Mouse (Mus musculus) heart, adult 2 months (tissue): ENCODE results near the gene Bnc2. TPM values are rescaled to one million over a fixed set of nuclear protein-coding genes. Genes with fewer than 3 reads are reported as not detected.

ENCODE experiments used
- DNase-seq, 2 experiments: peaks; one replicate each; pipeline ENCODE4 v3.0.0; 2021
- H3K27ac ChIP-seq: fragments of 200-600 bp; 2 replicates; pipeline ENCODE4 v1.8.1; 2022
- H3K27me3 ChIP-seq: fragments of 200-500 bp; 2 replicates; pipeline ENCODE4 v1.6.1; 2012; ENCODE audit warnings: mild to moderate bottlenecking, low read length, inconsistent platforms, mixed read lengths; ENCODE audit not compliant: control insufficient read depth, insufficient read depth
- H3K36me3 ChIP-seq: fragments of 200-500 bp; 2 replicates; pipeline ENCODE4 v1.6.1; 2012; ENCODE audit warnings: low read length, inconsistent platforms; ENCODE audit not compliant: control insufficient read depth, insufficient read depth
- H3K4me1 ChIP-seq: fragments of 200-500 bp; 2 replicates; pipeline ENCODE4 v1.6.1; 2011; ENCODE audit warnings: low read length; ENCODE audit not compliant: control insufficient read depth, insufficient read depth
- H3K4me3 ChIP-seq: fragments of 200-600 bp; 2 replicates; pipeline ENCODE4 v1.8.1; 2022
- H3K79me2 ChIP-seq: fragments of 200-500 bp; replicated peaks from 2 replicates; pipeline ENCODE4 v1.6.1; 2012; ENCODE audit warnings: mild to moderate bottlenecking, inconsistent platforms, low read length, moderate library complexity, mixed read lengths; ENCODE audit not compliant: control insufficient read depth, insufficient read depth
- H3K9ac ChIP-seq: fragments of 200-500 bp; 2 replicates; pipeline ENCODE4 v1.6.1; 2012; ENCODE audit warnings: low read depth, mild to moderate bottlenecking, control low read depth, inconsistent platforms, low read length, mixed read lengths
- CTCF ChIP-seq: fragments of 200-600 bp; IDR thresholded peaks from 2 replicates; pipeline ENCODE4 v1.8.1; 2022; ENCODE audit warnings: antibody characterized with exemption, mild to moderate bottlenecking, moderate library complexity
- EP300 ChIP-seq: fragments of 200-500 bp; IDR thresholded peaks from 2 replicates; pipeline ENCODE4 v1.6.1; 2011; ENCODE audit warnings: low read depth, low read length, control low read depth; ENCODE audit not compliant: insufficient read depth
- POLR2A ChIP-seq: fragments of 200-500 bp; IDR thresholded peaks from 2 replicates; pipeline ENCODE4 v1.6.1; 2011; ENCODE audit warnings: mild to moderate bottlenecking, low read depth, low read length, control low read depth; ENCODE audit not compliant: insufficient read depth
- WGBS: fragments of 180-500 bp; shearing (Covaris S2); methylation state at CpG from one replicate; pipeline ENCODE4 v1.1.7; 2018; 5-methylcytosine and 5-hydroxymethylcytosine counted together
- intact Hi-C: fragments of 180-260 bp; cut with DNase I; formaldehyde crosslinking; loops from one replicate; pipeline ENCODE4 v1.15.1; 2025
- polyA plus RNA-seq: library from polyadenylated mRNA; depleted of rRNA; stranded (reverse); fragments of >200 nt; gene quantifications from 2 replicates; pipeline ENCODE4 v1.2.3, GENCODE M21; 2012
- total RNA-seq, 2 experiments: library from RNA; stranded (reverse); gene quantifications; 2 replicates each; pipeline ENCODE4 v1.2.3; 2021

Gene Bnc2
- total and polyA plus RNA-seq, 3 experiments = 1.6 to 3.0 (median 2.6) TPM

DNA sequence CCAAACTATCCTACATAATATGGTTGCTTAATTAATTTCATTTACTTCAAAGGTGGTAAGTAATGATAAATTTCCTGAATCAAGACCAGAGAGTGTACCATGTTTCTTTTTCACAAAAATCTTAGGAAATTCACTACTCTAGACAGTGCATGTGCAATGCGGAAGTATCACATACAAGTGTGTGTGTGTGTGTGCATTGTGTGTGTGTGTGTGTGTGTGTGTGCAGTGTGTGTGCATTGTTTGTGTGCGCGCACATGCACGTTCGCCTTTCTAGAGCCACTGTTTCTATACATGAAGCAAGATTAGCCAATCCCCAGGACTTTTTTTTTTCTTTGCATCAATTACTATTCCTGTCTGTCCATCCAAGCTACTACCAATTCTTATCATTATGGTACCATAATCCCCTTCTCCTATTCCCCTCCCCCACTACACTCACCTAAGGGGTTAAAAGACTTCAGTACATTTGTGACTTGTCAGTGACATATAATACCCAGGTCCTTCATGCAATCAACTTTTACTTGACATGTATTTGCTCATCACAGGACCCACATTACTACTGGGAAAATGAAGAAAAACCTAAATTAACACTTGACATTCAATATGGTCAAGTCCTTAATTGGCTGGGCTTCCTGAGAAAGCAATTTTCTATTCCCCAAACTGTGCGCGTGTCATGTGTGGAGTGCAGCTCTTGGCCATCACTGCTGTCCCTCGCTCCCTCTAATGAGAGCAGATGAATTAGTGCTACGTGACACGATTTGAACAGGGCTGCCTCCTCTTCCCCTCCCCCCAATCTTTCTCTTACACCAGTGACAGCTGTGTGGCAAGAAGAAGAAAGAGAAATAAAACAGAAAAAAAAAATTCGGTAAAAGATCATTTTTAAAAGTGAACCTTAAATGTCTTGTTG lies 145.9 kb downstream of the Bnc2 start:
- Histone ChIP-seq H3K9ac (no peak overlapping the region), H3K27ac (no peak overlapping the region), H3K79me2 (no peaks in the 10 kb centered on the region), H3K4me3 (no peak overlapping the region), H3K27me3 (no peaks in the 10 kb centered on the region), H3K36me3 (no peaks in the 10 kb centered on the region), H3K4me1 (no peaks in the 10 kb centered on the region)
- intact Hi-C loops = no loop called here
- no peak for DNase-seq
- 90% methylated on average over 11 of the region's 11 CpGs for WGBS
- no peak for TF ChIP-seq POLR2A
- no peak for TF ChIP-seq EP300
- no peak for TF ChIP-seq CTCF

DNA sequence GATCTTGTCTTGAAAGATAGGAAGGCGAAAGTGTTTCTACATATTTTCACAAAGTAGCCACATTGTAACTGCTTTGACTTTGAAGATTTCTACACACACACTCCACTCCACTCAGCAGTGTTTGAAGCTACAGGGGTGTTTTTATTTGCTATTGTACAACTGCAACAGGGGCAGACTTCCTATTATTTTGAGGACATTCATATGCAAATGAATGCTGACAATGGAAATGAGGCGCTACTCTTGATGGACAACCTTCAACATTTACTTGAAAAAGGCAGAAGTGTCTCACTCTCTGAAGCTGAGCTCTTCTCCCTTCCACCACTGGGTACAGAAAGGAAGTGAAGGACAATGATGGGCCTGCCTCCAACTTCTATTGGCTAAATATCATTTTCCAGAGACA lies 146.7 kb downstream of the Bnc2 start:
- Histone ChIP-seq H3K4me3 (no peak overlapping the region), H3K4me1 (peaks cover 2% of the 10 kb centered on the region; the same call in 1 of the 2 replicates), H3K9ac (no peak overlapping the region), H3K27ac (no peak overlapping the region), H3K79me2 (no peaks in the 10 kb centered on the region), H3K36me3 (no peaks in the 10 kb centered on the region), H3K27me3 (no peaks in the 10 kb centered on the region)
- 75% methylated on average over 2 of the region's 2 CpGs for WGBS
- intact Hi-C loops = no loop called here
- DNase-seq = no peak
- TF ChIP-seq CTCF (no peak), EP300 (no peak), POLR2A (no peak)

- no peaks in the 10 kb centered on the region for H3K36me3 ChIP-seq
- H3K4me3 ChIP-seq = no peak overlapping the region
- intact Hi-C loops = no loop called here
- H3K27ac ChIP-seq = no peak overlapping the region
- no peak for DNase-seq
- no peak overlapping the region for H3K9ac ChIP-seq
- 56% methylated on average over 15 of the region's 15 CpGs for WGBS
- TF ChIP-seq EP300 (no peak), CTCF (no peak), POLR2A (no peak)
- H3K4me1 ChIP-seq = peaks cover 2% of the 10 kb centered on the region; the same call in 1 of the 2 replicates
- no peaks in the 10 kb centered on the region for H3K79me2 ChIP-seq
- H3K27me3 ChIP-seq = no peaks in the 10 kb centered on the region
These were observed 147.8 kb downstream of the Bnc2 start for GRCm38 (mm10) chr4:84527066-84527933.

GRCm38 (mm10) chr4:84523651-84524221 lies 151.3 kb downstream of the Bnc2 start:
- Histone ChIP-seq H3K4me1 (peaks cover 2% of the 10 kb centered on the region; the same call in 1 of the 2 replicates), H3K4me3 (no peak overlapping the region), H3K27ac (no peak overlapping the region; the same call in 1 of the 2 replicates), H3K36me3 (no peaks in the 10 kb centered on the region), H3K79me2 (no peaks in the 10 kb centered on the region), H3K27me3 (no peaks in the 10 kb centered on the region), H3K9ac (no peak overlapping the region)
- intact Hi-C loops = no loop called here
- DNase-seq = peak; percentile 27 to 42
- no peak for TF ChIP-seq CTCF
- no peak for TF ChIP-seq EP300
- TF ChIP-seq POLR2A = no peak
- 37% methylated on average over 4 of the region's 4 CpGs for WGBS

DNA sequence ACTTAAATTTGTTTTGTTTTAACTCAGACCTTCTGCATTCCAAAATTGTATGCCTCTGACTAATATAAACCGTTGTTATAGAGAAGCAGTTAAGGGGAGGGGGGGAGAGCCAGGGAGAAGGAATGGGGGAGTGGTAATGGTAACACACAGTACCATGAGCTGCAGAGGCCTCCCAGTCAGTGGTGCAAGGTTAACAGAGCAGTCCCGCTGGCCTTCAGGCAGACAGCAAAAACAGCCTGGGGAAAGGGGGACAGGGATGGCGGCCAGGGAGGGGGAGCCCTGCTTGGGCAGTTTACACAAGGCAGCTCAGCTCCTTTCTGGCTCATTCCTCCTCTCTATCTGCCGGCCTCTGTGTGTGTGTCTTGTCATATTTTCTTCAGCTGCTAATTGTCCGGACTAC lies 151.9 kb downstream of the Bnc2 start:
- no peak overlapping the region for H3K4me3 ChIP-seq
- peaks cover 2% of the 10 kb centered on the region; the same call in 1 of the 2 replicates for H3K4me1 ChIP-seq
- DNase-seq = peak; percentile 27 to 37
- H3K27ac ChIP-seq = no peak overlapping the region
- H3K79me2 ChIP-seq = no peaks in the 10 kb centered on the region
- WGBS = 35% methylated on average over 5 of the region's 5 CpGs
- H3K27me3 ChIP-seq = no peaks in the 10 kb centered on the region
- TF ChIP-seq EP300 = no peak
- H3K36me3 ChIP-seq = no peaks in the 10 kb centered on the region
- no peak overlapping the region for H3K9ac ChIP-seq
- intact Hi-C loops = no loop called here
